Mouse (Mus musculus): ENCODE measurements around the gene Frmd4a. TPM values are rescaled to one million over a fixed set of nuclear protein-coding genes. Genes with fewer than 3 reads are reported as not detected.

Frmd4a gene
- polyA plus RNA-seq, 1 experiment = 13.5 TPM

GRCm38 (mm10) chr2:4507887-4508615 lies 490.5 kb downstream of the Frmd4a start:
- Histone ChIP-seq H3K4me3 (ENCODE audit: extremely low read depth, insufficient read depth, insufficient read length) (no peak overlapping the region), H3K27ac (ENCODE audit: insufficient read depth, low read length) (no peak overlapping the region), H3K4me1 (ENCODE audit: control insufficient read depth, insufficient read depth, insufficient read length) (no peaks in the 10 kb centered on the region), H3K27me3 (ENCODE audit: control insufficient read depth, insufficient read depth, low read length) (no peaks in the 10 kb centered on the region), H3K36me3 (ENCODE audit: control insufficient read depth, insufficient read depth, low read length) (no peaks in the 10 kb centered on the region)
- TF ChIP-seq POLR2A (IDR thresholded peaks at IDR 0.05; ENCODE audit: low read depth, low read length) = no peak
- no peak for TF ChIP-seq CTCF (IDR thresholded peaks at IDR 0.05; ENCODE audit: extremely low read depth, insufficient read depth, insufficient read length, insufficient replicate concordance)
- no peak for DNase-seq (ENCODE audit: low read depth in 1 of 2, low spot score in 2 of 2)
- 87% methylated on average over 13 of the region's 13 CpGs for WGBS

DNA sequence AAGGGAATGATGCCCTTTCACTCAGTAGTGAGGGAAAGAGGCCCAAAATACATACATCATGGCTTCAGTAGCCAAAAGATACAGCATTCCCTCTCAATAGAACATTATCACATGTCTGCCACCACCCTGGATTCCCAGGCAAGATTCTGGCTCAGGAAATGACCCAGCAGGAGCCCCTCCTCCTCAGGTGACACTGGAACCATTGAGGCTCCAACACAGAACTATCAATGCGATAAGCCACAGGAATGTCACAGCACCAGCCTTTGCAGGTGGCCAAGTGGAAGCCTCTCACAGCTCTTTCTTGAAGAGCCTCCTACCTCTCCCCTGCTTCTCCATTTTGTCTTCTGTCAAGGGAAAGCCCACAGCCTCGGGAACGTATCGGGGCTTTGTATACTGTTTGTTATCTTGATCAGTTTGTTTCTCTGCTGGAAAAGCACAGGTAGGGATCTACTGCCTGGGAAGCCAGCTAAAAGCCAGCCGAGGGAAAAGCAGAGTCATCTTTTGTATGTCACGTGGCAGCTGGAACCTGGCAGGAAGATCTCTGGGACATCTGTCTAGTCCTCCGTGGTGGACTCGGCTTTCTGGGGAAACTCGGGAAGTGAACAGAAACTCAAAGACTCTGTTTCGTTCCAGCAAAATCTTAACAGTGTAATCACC lies 491.6 kb downstream of the Frmd4a start:
- H3K4me1 ChIP-seq (ENCODE audit: control insufficient read depth, insufficient read depth, insufficient read length) = no peaks in the 10 kb centered on the region
- TF ChIP-seq CTCF (IDR thresholded peaks at IDR 0.05; ENCODE audit: extremely low read depth, insufficient read depth, insufficient read length, insufficient replicate concordance) = no peak
- no peak for DNase-seq (ENCODE audit: low read depth in 1 of 2, low spot score in 2 of 2)
- H3K27ac ChIP-seq (ENCODE audit: insufficient read depth, low read length) = no peak overlapping the region
- 82% methylated on average over 10 of the region's 10 CpGs for WGBS
- H3K36me3 ChIP-seq (ENCODE audit: control insufficient read depth, insufficient read depth, low read length) = no peaks in the 10 kb centered on the region
- no peaks in the 10 kb centered on the region for H3K27me3 ChIP-seq (ENCODE audit: control insufficient read depth, insufficient read depth, low read length)
- no peak overlapping the region for H3K4me3 ChIP-seq (ENCODE audit: extremely low read depth, insufficient read depth, insufficient read length)

DNA sequence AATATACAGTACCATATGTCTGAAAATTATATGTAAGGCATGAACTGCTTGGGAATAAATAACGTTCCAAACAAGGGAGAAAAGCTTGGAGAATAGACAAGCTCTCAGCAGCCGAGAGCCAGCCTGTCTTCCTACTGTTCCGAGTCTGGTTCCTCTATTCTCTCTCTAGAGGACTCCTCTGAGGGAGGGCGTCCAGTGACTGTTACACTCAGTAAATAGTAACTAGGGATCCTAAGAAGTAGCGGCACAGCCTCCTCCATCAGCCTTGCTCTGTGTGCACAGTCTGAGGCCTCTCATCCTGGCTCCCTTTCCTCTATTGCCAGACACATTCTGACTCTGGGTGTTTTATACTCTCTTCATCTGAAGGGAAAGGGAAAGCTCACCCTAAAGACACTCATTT lies 492.2 kb downstream of the Frmd4a start:
- Histone ChIP-seq H3K4me1 (ENCODE audit: control insufficient read depth, insufficient read depth, insufficient read length) (no peaks in the 10 kb centered on the region), H3K36me3 (ENCODE audit: control insufficient read depth, insufficient read depth, low read length) (no peaks in the 10 kb centered on the region), H3K4me3 (ENCODE audit: extremely low read depth, insufficient read depth, insufficient read length) (no peak overlapping the region), H3K27me3 (ENCODE audit: control insufficient read depth, insufficient read depth, low read length) (no peaks in the 10 kb centered on the region), H3K27ac (ENCODE audit: insufficient read depth, low read length) (no peak overlapping the region)
- no peak for DNase-seq (ENCODE audit: low read depth in 1 of 2, low spot score in 2 of 2)
- WGBS = 68% methylated on average over 5 of the region's 5 CpGs
- TF ChIP-seq CTCF (IDR thresholded peaks at IDR 0.05; ENCODE audit: extremely low read depth, insufficient read depth, insufficient read length, insufficient replicate concordance) (no peak), POLR2A (IDR thresholded peaks at IDR 0.05; ENCODE audit: low read depth, low read length) (no peak)

DNA sequence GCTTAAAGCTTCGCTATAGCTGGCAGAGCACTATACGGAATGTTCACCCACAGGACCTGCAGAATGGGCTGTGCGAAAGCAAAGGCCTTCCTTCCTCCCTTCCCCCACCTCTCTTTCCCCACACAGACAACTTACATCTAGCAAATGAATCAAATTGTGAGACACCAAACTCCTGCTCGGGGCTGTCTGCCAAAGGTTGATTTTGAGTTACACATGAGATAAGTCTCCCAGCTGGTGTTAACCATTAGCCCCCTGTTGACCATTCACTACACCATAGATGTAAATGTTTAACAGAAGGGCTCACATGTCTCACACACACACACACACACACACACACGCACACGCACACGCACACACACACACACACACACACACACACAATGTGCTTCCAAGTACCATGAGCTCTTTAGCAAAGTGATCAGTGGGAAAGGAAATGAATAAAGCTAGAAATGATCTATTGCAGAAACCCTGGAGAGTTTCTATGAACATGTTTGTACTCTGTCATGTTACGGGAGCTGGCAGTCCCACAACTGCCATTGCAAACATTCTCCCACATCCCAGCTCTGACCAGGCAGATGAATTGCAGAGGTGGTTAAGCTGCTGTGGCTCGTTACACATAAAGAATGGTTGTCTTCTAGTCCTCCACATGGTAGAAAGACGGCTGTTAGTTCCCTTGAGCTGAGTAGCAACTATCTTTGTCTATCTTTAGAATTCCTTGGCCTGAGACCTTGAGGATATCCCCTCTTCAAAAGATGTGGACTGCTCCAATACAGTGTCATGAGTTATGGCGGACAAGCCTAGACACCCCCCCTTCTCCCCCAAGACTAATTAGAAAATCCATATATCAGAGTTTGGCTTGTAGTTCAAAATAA lies 492.9 kb downstream of the Frmd4a start:
- Histone ChIP-seq H3K27me3 (ENCODE audit: control insufficient read depth, insufficient read depth, low read length) (no peaks in the 10 kb centered on the region), H3K27ac (ENCODE audit: insufficient read depth, low read length) (no peak overlapping the region), H3K4me3 (ENCODE audit: extremely low read depth, insufficient read depth, insufficient read length) (no peak overlapping the region), H3K4me1 (ENCODE audit: control insufficient read depth, insufficient read depth, insufficient read length) (no peaks in the 10 kb centered on the region), H3K36me3 (ENCODE audit: control insufficient read depth, insufficient read depth, low read length) (no peaks in the 10 kb centered on the region)
- WGBS = 85% methylated on average over 11 of the region's 11 CpGs
- DNase-seq (ENCODE audit: low read depth in 1 of 2, low spot score in 2 of 2) = no peak
- no peak for TF ChIP-seq CTCF (IDR thresholded peaks at IDR 0.05; ENCODE audit: extremely low read depth, insufficient read depth, insufficient read length, insufficient replicate concordance)
- no peak for TF ChIP-seq POLR2A (IDR thresholded peaks at IDR 0.05; ENCODE audit: low read depth, low read length)

- 89% methylated on average over 2 of the region's 2 CpGs for WGBS
Observed at GRCm38 (mm10) chr2:4511080-4511386, 493.5 kb downstream of the Frmd4a start.

GRCm38 (mm10) chr2:4512607-4513006 lies 495.1 kb downstream of the Frmd4a start:
- no peak overlapping the region for H3K4me3 ChIP-seq (ENCODE audit: extremely low read depth, insufficient read depth, insufficient read length)
- WGBS = 90% methylated on average over 14 of the region's 14 CpGs
- no peaks in the 10 kb centered on the region for H3K27me3 ChIP-seq (ENCODE audit: control insufficient read depth, insufficient read depth, low read length)
- TF ChIP-seq CTCF (IDR thresholded peaks at IDR 0.05; ENCODE audit: extremely low read depth, insufficient read depth, insufficient read length, insufficient replicate concordance) (no peak), POLR2A (IDR thresholded peaks at IDR 0.05; ENCODE audit: low read depth, low read length) (no peak)
- DNase-seq (ENCODE audit: low read depth in 1 of 2, low spot score in 2 of 2) = no peak
- no peaks in the 10 kb centered on the region for H3K36me3 ChIP-seq (ENCODE audit: control insufficient read depth, insufficient read depth, low read length)
- no peaks in the 10 kb centered on the region for H3K4me1 ChIP-seq (ENCODE audit: control insufficient read depth, insufficient read depth, insufficient read length)
- H3K27ac ChIP-seq (ENCODE audit: insufficient read depth, low read length) = no peak overlapping the region

More at GRCm38 (mm10) chr2:4511080-4511386, 493.5 kb downstream of the Frmd4a start:
- H3K4me3 ChIP-seq (ENCODE audit: extremely low read depth, insufficient read depth, insufficient read length) = no peak overlapping the region
- H3K27me3 ChIP-seq (ENCODE audit: control insufficient read depth, insufficient read depth, low read length) = no peaks in the 10 kb centered on the region
- H3K27ac ChIP-seq (ENCODE audit: insufficient read depth, low read length) = no peak overlapping the region
- H3K4me1 ChIP-seq (ENCODE audit: control insufficient read depth, insufficient read depth, insufficient read length) = no peaks in the 10 kb centered on the region
- no peaks in the 10 kb centered on the region for H3K36me3 ChIP-seq (ENCODE audit: control insufficient read depth, insufficient read depth, low read length)
- TF ChIP-seq POLR2A (IDR thresholded peaks at IDR 0.05; ENCODE audit: low read depth, low read length) (no peak), CTCF (IDR thresholded peaks at IDR 0.05; ENCODE audit: extremely low read depth, insufficient read depth, insufficient read length, insufficient replicate concordance) (no peak)
- no peak for DNase-seq (ENCODE audit: low read depth in 1 of 2, low spot score in 2 of 2)

Data from spleen, adult 2 months (tissue).